Mouse (Mus musculus): ENCODE measurements around the gene Acaca.
"Not testable (repeated sequence)": the region's sequence is repeated elsewhere in the genome, so short reads cannot be mapped to it uniquely, and the experiment has no call there.

Acaca gene

DNA sequence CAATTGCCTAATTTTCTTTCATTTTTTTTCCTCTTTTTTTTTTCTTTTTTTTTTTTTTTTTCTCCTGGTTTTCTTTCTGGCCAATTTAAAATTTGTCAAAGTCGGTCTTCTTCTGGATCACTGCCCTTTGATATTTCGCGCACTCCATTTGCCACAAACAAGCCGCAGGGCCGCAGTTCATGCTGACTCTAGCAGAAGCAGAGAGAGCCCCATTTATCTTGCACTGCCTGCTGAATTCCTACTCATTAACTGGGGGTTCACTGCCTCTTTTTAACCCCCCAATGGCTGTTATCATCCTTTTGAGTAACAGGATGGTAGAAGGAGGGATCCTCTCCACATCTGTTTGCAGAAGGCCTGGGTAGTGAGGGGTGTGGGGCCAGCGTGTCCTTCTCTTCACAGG lies 254.4 kb downstream of the Acaca start:
- DNase-seq (ENCODE audit: low read depth in 2 of 2, low spot score in 2 of 2): no peak

DNA sequence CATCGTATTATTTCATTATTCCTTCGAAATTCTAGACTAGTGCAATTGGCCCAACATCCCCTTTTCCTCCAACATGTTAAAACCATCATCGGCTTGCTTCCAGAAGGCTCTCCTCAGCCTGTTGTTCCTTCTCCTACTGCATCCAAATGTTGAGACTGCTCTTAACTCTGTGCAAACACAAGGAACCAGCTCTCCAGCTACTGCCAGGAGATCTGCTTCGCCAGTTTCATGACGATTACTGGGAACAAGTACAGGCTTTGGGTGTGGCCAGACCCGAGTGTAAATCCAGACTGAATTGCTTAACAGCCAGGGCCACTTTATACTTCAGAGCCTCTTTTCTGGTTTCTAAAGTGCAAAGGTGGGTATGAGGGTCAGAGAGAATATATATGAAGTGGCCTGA lies 259.9 kb downstream of the Acaca start:
- DNase-seq (ENCODE audit: low read depth in 2 of 2, low spot score in 2 of 2): no peak

DNA sequence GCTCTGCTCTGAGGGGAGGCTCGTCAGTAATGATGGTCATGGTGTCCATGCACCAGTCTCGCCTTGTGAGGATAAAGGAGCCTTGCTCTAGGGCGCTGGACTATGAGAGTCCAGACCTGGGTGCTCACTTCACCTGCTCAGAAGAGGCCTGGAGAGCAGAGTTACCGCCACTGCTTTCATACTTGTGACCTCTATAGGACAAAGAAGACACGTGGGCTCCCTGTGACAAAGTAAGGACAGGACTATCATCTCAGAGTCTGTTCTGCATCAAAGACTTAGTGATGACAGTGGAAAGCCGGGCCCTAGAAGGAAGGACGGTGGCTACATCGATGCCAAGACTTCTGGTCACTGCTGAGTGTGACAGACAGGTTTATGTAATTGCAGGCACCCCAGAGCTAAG lies 261.7 kb downstream of the Acaca start:
- no peak for DNase-seq (ENCODE audit: low read depth in 2 of 2, low spot score in 2 of 2)

DNA sequence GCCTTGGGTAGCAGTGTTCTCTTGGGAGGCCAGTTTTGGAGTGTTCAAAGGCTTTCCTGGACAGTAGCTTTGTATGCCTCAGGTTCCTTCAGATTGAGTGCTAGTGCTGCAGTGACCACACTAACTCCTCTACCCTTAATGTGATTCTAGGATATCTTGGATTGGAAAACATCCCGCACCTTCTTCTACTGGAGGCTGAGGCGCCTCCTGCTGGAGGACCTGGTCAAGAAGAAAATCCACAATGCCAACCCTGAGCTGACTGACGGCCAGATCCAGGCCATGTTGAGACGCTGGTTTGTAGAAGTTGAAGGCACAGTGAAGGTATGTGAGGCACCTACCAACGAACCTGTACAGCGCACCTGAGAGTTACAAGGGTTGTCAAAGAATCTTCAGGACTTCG lies 262.6 kb downstream of the Acaca start:
- DNase-seq (ENCODE audit: low read depth in 2 of 2, low spot score in 2 of 2): not testable (repeated sequence)

DNA sequence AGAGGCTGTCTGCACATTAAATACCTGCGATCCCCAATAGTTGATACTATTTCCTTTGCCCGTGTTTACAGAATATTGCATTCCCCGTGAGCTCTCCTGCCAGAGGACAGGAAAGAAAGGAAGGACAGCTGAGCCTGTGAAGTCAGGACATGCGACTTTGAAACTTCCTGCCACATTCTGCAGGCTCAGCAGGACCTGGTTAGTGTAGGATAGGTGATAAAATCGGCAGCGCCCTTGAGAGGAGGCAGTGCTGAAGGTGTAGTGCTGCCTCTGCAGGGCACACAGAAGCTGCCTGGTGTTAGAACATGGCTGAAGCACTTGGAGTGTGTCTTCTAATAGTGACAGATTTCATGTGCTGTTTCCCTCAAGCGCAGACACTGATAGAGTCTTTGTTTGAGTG lies 264.1 kb downstream of the Acaca start:
- no peak for DNase-seq (ENCODE audit: low read depth in 2 of 2, low spot score in 2 of 2)

DNA sequence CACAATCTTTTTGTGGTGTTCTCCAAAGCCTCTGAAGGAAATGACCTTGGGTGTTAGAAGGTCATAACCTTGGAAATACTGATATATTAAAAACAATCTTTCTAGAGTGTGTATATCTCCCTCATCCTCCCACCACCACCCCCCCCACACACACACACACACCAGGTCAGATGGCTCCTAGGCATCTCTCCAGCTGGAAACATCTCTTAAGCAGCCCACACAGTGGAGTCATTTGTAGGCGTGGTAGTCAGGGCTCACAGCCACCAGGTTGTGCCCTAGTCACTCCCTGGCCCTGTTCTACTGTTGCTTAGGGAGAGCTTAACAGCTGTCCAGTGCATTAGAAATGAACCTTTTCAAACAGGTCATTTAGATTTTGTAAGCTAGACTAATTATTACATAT lies 265.5 kb downstream of the Acaca start:
- DNase-seq (ENCODE audit: low read depth in 2 of 2, low spot score in 2 of 2): no peak

DNA sequence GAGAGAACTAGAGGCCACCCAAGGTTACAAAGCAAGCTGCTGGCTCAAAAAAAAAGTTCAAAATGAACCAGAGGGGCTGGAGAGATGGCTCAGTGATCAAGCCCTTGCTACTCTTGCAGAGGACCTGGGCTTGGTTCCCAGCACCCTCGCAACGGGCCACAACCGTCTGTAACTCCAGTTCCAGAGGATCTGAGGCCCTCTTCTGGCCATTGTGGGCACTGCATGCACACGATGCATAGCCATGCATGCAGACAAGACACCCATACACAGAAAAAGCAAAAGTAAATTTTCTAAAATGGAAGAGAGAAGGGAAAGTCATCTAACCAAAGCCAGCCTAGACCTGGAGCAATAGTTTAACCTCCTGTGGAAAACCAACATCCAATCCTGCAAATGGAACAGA lies 277.3 kb downstream of the Acaca start:
- no peak for DNase-seq (ENCODE audit: low read depth in 2 of 2, low spot score in 2 of 2)

DNA sequence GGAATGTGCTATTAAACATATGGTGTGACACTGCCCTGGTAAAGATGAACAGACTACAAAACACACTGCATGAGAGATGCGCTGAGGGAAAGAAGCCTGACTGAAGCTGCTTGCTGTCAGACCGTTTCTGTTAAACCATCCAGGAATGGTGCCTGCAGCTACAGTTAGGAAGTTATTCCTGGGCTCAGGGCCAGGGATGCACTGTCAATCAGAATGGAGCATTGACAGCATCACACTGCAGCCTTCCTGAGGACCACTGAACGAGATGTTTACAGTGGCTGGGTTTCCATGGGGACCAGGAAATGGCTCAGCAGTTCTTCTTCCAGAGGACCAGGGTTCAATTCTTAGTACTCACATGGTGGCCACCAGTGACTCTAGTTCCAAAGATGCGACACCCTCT lies 280.9 kb downstream of the Acaca start:
- DNase-seq (ENCODE audit: low read depth in 2 of 2, low spot score in 2 of 2): no peak

DNA sequence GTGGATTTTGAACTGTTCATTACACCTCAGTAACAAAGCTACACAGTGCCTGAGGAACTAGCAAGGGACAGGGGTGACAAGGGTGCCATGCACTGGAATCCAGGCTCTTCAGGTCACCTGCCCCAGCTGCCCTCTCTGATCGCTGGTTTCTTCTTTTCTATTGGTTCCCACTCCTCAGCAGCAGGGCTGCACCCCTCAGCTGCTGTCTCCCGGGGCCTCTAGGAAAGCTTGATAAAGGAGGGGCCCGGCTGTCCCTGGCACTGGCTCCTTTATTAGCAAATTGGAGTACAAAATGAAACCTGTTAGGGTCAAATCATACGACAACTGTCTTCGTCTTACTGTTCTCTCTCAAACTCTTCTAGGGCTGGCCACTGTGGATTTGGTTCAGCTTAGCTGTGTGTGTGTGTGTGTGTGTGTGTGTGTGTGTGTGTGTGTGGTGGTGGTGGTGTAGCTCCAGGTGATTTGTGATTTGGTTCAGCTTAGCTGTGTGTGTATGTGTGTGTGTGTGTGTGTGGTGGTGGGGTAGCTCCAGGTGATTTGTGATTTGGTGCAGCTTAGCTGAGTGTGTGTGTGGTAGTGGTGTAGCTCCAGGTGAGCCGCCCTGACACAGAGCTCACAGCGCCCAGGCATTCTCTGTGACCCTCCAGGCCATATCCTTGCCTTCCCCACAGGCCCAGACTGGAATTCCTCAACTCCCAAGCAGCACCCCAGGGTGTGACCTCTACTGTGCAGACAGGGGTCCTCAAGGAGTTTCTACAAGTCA lies 281.6 kb downstream of the Acaca start:
- DNase-seq (ENCODE audit: low read depth in 2 of 2, low spot score in 2 of 2): no peak

DNA sequence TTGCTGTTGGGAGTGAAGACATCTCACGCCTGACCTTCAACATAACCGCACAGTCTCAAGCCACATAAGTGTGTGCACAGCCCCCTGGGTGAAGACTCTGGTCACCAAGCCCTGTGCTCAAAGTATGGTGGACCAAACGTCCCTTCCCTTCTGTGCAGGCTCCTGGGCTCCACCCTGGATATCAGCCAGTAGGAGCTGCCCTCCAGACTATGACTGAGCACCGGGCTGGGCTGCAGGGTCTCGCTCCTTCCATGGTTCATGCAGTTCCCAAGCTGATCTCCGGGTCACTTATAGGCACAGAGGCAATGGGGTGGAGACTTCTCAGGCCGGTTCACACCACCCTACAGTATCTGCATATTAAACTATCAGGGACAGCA lies 282.2 kb downstream of the Acaca start:
- no peak for DNase-seq (ENCODE audit: low read depth in 2 of 2, low spot score in 2 of 2)

DNA sequence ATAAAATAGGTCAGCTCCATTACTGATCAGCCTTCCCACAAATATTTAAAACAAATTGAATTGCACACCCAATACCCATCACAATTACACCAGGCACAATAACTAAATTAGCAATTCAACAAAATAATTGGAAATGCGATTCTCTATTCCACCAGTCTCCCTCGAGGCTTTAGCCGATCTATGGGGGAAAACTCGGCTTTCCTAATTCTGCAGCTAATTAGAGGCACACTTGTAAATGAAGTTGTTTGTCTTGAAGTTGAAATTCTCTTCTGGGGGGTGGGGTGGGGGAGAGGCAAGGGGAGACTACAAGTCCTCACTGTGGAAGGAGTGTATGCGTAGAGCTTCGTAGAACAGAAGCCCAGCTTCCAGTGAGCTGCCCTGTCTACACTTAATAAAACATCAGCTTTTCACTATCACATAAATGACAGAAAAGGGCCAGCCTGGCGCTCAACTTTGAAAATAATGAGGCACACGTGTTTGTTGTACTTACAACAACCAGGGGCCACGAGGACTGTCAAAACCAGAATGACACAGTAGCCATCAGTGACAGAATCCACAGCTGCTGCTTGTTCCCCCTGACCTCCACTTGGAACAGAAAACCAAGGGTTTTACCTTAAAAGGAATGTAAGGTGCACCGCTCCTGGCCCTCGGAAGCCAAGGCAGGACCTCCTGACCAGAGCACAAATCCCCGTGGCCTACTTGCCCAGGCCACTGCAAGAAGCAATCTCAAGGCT lies 282.9 kb downstream of the Acaca start:
- DNase-seq (ENCODE audit: low read depth in 2 of 2, low spot score in 2 of 2): no peak

DNA sequence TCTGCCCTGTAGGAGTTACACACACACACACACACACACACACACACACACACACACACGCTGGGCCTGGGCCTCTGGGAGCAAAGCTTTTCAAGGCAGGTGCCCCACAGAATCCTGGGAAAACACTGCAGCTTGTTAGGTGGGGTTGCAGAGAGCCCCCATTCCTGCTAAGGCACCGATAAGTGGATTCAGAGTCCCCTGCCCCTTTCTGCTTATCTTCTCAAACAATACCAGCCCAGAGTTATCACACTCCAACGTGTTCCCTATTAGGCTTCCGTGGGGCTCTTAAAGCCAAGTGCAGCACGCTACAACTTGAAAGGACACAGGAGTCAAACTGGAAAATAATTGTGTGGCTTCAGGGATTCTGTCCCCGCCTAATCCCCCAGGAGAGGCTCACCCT lies 283.6 kb downstream of the Acaca start:
- no peak for DNase-seq (ENCODE audit: low read depth in 2 of 2, low spot score in 2 of 2)

DNA sequence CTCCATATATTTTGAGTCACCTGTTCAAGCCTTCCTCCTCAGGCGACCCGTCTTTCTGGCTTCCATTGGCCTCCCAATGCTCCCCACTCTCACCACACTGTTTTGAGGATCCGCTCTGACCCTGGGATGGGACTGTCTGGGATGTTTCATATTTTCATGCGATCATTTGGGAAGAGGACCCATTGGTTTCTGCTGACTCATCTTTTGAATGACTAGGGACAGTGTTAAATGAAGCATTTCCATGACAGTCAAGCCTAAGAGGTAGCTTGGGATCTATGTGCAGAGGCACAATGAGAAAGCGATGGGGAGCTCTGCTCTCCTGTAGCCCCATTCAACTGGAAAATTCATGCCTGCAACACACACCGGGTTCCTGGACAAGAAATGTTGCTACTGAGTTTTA lies 291.3 kb downstream of the Acaca start:
- no peak for DNase-seq (ENCODE audit: low read depth in 2 of 2, low spot score in 2 of 2)

DNA sequence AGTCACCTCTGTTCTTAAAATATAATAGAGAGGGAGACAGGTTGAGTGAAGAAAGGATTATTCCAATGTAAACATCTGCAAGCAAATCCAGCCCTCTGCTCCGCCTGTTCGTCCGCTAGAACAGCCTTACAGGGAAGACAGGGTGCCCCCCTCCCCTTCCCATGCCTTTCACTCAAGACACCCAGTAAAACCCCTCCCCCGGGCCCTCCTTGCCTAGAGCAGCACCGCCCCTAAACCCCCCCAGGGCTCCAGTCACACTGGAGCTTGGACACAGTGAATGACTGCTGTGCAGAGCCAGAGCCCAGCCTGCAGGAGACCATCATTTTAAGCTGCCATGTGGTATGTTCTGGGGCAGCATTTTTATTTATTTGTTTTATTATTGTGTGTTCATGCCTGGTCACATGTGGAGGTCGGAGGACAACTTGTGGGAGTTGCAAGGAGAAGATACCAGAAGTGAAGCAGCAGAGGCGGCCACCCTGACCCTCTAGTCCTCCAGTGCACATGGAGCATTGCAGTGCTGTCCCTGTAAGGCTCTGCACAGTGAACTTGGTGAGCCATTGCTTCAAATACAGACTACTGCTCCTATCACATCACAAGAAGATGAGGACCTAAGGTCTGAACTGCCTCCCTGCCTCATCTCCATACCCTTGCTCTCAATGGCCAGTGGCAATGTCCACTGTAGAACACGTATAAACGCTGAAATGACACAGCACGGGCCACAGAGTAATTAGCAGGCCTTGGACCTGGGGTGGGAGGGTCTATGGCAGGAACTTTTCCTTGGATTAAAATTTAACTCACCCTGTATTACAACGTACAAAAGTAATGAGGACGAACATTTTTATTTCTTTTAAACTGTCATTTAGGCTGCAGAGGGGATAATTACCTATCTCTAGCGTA lies 296.5 kb downstream of the Acaca start:
- no peak for DNase-seq (ENCODE audit: low read depth in 2 of 2, low spot score in 2 of 2)

DNA sequence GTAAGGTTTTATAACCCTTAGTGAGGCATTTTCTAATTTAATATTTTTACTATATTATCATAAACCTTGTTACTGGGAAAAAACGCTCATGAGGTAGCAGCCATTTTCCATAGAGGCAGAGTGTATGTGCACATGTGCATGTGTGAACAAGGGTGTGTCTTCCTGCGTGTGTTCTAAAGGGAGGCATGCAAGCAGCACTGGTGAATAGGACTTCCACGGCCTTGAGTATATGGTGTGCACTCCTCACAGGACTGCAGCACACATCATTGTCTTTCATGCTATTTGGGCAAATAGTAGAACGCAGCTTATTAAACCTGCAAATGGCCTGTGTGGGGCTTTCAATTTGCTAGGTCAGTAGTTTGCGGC lies 297.1 kb downstream of the Acaca start:
- DNase-seq (ENCODE audit: low read depth in 2 of 2, low spot score in 2 of 2): no peak

DNA sequence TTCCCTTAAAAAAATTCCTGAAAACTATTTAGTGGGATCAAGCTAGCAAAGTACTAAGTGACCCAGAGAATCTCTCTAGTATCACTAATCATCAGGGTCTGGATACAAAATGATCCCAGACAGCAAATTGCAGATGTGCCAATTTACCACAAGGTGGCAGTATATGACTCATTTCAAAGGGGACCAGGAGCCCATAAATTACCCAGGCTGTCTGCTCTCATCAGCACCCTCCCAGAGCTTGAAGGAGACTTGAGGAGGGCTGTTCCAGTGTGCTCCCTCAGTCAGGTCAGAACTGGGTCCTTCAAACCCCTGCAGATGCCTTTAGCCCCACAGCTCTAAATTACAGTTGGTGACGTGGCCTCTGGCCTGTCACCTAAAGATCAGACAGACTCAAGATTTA lies 300.1 kb downstream of the Acaca start:
- DNase-seq (ENCODE audit: low read depth in 2 of 2, low spot score in 2 of 2): peak; percentile 6 to 40

DNA sequence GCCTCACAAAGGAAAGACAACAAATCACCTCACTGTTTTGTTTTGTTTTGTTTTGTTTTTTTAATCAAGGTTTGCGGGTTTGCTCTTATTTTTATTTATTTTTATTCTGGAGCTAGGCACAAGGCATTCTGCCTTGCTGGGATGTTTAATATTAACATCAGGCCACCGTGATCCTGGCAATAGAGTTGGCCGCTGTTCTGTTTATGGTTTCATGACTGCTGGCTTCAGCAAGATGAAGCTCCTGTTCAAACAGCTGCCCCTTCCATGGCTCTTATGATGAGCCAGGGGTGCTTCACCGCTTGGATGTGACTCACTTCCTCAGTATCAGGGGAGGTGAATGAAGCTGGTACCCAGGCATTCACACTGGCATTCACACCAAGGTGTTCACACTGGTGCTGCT lies 300.9 kb downstream of the Acaca start:
- DNase-seq (ENCODE audit: low read depth in 2 of 2, low spot score in 2 of 2): no peak

DNA sequence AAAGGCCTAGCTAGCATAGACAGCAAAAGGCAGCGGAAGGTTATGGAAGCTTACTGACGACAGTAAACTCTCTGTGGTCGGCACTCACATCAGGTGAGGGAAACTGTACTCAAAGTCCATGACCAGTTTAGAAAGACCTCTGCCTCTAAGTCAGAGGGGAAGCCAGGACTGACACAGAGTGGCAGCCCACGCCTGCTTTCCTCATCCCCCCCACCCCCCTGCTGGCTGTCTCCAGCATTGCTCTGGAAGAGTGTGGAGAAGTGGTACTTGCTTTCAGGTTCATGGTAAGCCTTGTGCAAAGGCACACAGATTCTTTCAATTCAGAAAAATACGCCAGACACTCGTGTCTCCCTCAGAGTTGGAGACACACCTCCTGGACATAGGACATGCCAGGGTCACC lies 305.4 kb downstream of the Acaca start:
- DNase-seq (ENCODE audit: low read depth in 2 of 2, low spot score in 2 of 2): no peak

DNA sequence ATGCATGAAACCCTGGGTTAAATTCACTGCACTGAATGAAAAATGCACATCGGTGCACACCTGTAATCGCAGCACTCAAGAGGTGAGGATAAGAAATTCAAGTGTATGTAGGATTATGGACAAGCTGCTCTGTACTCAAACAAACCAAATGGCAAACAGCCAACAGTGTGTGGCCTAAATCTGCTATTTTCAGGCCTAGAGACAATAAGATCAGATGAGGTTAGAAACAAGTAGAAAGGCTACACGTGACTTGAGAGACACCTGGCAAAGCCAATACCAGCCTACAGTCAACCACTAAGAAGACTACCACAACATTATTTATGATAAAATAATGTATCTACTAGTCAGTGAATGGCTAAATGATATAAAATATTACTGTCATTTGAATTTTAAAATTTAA lies 310.9 kb downstream of the Acaca start:
- no peak for DNase-seq (ENCODE audit: low read depth in 2 of 2, low spot score in 2 of 2)

DNA sequence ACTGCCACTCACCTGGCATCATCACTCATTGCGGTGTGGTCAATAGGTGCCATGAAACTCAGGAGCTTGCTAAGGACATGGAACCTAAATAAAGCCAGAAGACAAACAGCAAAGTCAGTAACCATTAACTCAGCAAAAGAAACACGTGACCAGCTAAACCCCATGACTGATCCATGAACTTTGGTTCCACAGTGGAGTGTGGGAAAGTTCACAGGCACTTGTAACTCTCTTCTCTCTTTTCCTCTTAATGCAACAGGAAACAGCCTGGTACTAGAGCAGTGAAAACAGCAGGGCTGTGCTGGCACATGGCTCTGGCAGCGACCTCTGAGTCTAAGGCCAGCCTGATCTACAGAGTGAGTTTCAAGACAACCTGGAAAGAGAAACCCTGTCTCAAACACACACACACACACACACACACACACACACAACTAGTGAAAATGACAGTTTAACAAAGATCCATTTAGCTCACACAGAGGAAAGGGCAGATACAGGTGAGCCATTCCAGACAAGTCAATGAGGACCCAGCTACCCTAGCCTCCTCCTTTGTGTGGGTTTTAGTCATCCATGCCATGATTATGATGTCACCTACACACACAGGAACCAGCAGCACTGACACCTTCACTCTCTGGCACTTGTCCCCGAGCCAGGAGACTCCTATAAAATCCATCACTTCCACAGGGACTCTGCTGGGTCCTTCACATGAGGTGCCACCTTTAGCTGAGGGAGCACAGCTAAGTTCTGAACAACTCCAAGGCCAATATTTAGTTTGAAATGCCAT lies 313.3 kb downstream of the Acaca start:
- DNase-seq (ENCODE audit: low read depth in 2 of 2, low spot score in 2 of 2): no peak
